Mouse (Mus musculus) E14TG2a.4 (cell line): ENCODE measurements around the gene Ngfr.

Source experiments
- CTCF ChIP-seq: conservative IDR thresholded peaks from 2 replicates; pipeline ENCODE4 v1.5.1; 2014; ENCODE audit warnings: low read length
- POU5F1 ChIP-seq: IDR thresholded peaks from 2 replicates; pipeline ENCODE4 v1.6.1; 2014; ENCODE audit warnings: low read length, borderline replicate concordance

- TF ChIP-seq CTCF (no peak), POU5F1 (no peak)
Measured at GRCm38 (mm10) chr11:95532353-95533072, 55.0 kb downstream of the Ngfr start.
